ENCODE assay signal across 10 mouse cellular contexts in the genomic region with DNA sequence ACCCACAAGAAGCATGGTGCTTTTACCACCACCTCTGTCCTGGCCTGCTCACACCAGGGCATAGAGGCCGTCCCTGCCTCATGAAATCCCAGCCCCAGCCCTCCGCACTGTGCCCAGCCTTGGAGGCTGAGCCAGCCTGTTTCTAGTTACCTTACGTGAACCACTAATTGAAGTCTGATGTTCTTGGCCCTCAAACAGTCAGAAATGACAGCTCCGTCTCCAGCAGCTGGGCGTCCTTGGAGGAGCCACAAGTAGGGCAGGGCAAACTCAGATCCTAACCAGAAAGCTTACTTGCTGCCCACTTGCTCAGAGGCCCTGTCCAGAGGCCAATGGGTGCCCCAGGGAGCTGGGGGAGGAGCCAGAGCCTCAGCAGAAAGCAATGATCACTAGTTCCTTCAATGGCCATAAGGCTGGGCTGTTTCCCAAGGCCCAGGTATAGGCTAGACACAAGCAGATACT. TPM values are rescaled to one million over a fixed set of nuclear protein-coding genes. Genes with fewer than 3 reads are reported as not detected.
DNase-seq lines count a peak whose midpoint lies in the region; ATAC-seq lines count a peak whose summit lies in the region.
"Had no signal": no experiment of that assay in that cellular context is flagged by ENCODE, and none has a peak within 500 bp of the region (broad histone marks: within the 10 kb centered on the region; RNA-seq: fewer than 3 reads in every experiment).

No protein-coding gene starts in this region.

- H3K9me3 ChIP-seq in kidney, embryonic 14.5 days (ENCODE audit: control insufficient read depth, low read length): no peaks in the 10 kb centered on the region
- H3K9me3 ChIP-seq: midbrain, embryonic 12.5 days; stomach, embryonic 15.5 days had no signal

- intact Hi-C loops in gastrocnemius, postnatal 14 days (cut with DNase I; ENCODE audit: low total_unique reads): no loop called here

- no peaks in the 10 kb centered on the region for H3K27me3 ChIP-seq in kidney, embryonic 14.5 days (ENCODE audit: control insufficient read depth, insufficient read depth, low read length)
- H3K27me3 ChIP-seq: midbrain, embryonic 12.5 days; stomach, embryonic 15.5 days had no signal

- no peak overlapping the region for H3K4me2 ChIP-seq in kidney, embryonic 14.5 days (replicated peaks; ENCODE audit: low read depth, low read length)
- H3K4me2 ChIP-seq: midbrain, embryonic 12.5 days; stomach, embryonic 15.5 days had no signal

- 89% methylated on average over 5 of the region's 5 CpGs for WGBS in kidney, embryonic 14.5 days

- peaks cover 63% of the 10 kb centered on the region for H3K36me3 ChIP-seq in kidney, embryonic 14.5 days (ENCODE audit: control insufficient read depth, insufficient read depth, low read length)

- ATAC-seq in kidney, embryonic 14.5 days (ENCODE audit: low FRiP score, low TSS enrichment): no peak

- H3K4me3 ChIP-seq in kidney, embryonic 14.5 days (ENCODE audit: low read length): no peak overlapping the region
- H3K4me3 ChIP-seq: midbrain, embryonic 12.5 days; stomach, embryonic 15.5 days had no signal

- no peak overlapping the region for H3K9ac ChIP-seq in kidney, embryonic 14.5 days (ENCODE audit: low read depth, low read length)
- H3K9ac ChIP-seq: stomach, embryonic 15.5 days had no signal

- DNase-seq in kidney, adult 9 months: peak; percentile 45
- peak; percentile 59 to 80 for DNase-seq in adrenal gland, postnatal 36 days
- peak; percentile 71 for DNase-seq in gastrocnemius, postnatal 14 days
- peak; percentile 40 to 74 for DNase-seq in lung, postnatal 4 days
- no peak for DNase-seq in B cell, adult 2 months
- no peak for DNase-seq in testis, postnatal 14 days (ENCODE audit: low spot score)

- no peak overlapping the region for H3K27ac ChIP-seq in kidney, embryonic 14.5 days (ENCODE audit: low read depth, low read length)
- H3K27ac ChIP-seq: kidney, postnatal 0 days; midbrain, embryonic 12.5 days; stomach, embryonic 15.5 days had no signal

- no peaks in the 10 kb centered on the region for H3K4me1 ChIP-seq in kidney, embryonic 14.5 days (ENCODE audit: control insufficient read depth, insufficient read depth, low read length)
- H3K4me1 ChIP-seq: midbrain, embryonic 12.5 days; stomach, embryonic 15.5 days had no signal

RNA-seq across cellular contexts. Expression of a gene that starts 13.6 kb away (rescaled TPM):
- 30.8 and 39.3 TPM in 2 replicates for polyA plus RNA-seq in kidney, embryonic 14.5 days (2014; fragmentation: Nextera tagmentation; extraction: Ambion mirVana)
- total RNA-seq in adrenal gland, postnatal 36 days (2021): 10 to 100 TPM; 55.1 to 56.2 TPM
- total RNA-seq in gastrocnemius, postnatal 14 days (2021): 10 to 100 TPM; 24.5 to 30.4 TPM

Comparison
In these comparisons a context has a peak if more than half of its experiments do, and no peak if none do; other contexts are left out.
1. DNase-seq: peak in kidney, adult 9 months (single experiment), adrenal gland, postnatal 36 days (2 of 2), gastrocnemius, postnatal 14 days (single experiment) and lung, postnatal 4 days (2 of 2); none in B cell, adult 2 months (0 of 2) and testis, postnatal 14 days (single experiment).